Mouse (Mus musculus): Measurements from ENCODE around the gene Casp7. TPM values are rescaled to one million over a fixed set of nuclear protein-coding genes. Genes with fewer than 3 reads are reported as not detected.
A peak's percentile ranks its signal among the peaks of the same experiment; 100 is the strongest.

Casp7 gene
- polyA plus RNA-seq, 1 experiment: 12.4 TPM

DNA sequence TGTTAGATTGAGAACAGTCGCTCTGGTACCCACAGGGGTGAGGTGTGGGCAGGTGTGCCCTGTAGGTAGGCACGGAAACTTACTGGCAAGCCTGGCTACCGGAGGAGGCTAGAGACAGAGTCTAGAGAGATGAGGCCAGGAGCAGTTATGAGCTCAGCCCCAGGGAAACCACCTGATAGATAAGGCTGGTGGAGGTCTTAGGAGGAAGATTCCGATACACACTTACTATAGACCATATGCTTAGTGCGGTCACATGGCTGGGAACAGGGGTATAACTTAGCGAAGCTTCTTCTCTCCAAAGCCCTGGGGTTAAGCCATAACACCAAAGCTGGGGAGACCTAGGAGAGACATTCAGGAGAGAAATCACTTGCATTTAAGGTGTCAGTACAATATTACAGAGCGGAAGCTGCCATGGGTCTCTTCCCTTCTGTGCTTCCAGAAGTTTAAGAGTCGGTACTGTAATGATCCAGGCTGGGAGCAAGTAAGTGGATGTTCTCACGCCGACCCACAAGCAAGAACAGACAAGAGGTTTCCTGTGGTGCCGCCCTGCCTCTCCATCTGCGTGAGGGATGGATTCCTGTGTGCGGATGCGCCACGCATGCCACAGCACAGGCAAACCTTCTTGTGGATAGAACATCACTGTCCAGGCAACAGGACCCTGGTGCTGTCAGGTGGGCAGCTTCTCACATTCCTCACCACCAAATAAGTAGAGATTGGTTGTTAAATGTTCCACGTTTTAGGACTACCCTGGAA, 1.6 kb upstream of the Casp7 start:
- WGBS: 85% methylated on average over 16 of the region's 16 CpGs
- H3K36me3 ChIP-seq (ENCODE audit: control insufficient read depth, insufficient read depth, low read length): no peaks in the 10 kb centered on the region
- no peak overlapping the region for H3K4me3 ChIP-seq (ENCODE audit: insufficient read depth, low read depth, low read length)
- no peaks in the 10 kb centered on the region for H3K27me3 ChIP-seq (replicated peaks; ENCODE audit: control insufficient read depth, insufficient read depth, low read length)
- TF ChIP-seq CTCF (conservative IDR thresholded peaks at IDR 0.05; ENCODE audit: insufficient read depth, insufficient read length, low read depth, low read length) (no peak), POLR2A (IDR thresholded peaks at IDR 0.05; ENCODE audit: low read depth, low read length) (no peak)
- no peak for DNase-seq
- no peak overlapping the region for H3K27ac ChIP-seq (ENCODE audit: insufficient read depth, low read depth, low read length)
- peaks cover 7% of the 10 kb centered on the region; the same call in 1 of the 2 replicates for H3K4me1 ChIP-seq (ENCODE audit: control insufficient read depth, insufficient read depth, low read length)

- 48% methylated on average over 12 of the region's 12 CpGs for WGBS
- Histone ChIP-seq H3K27me3 (replicated peaks; ENCODE audit: control insufficient read depth, insufficient read depth, low read length) (no peaks in the 10 kb centered on the region), H3K36me3 (ENCODE audit: control insufficient read depth, insufficient read depth, low read length) (no peaks in the 10 kb centered on the region), H3K4me3 (ENCODE audit: insufficient read depth, low read depth, low read length) (peak overlapping the region; percentile 60), H3K4me1 (ENCODE audit: control insufficient read depth, insufficient read depth, low read length) (peaks cover 7% of the 10 kb centered on the region; the same call in 1 of the 2 replicates), H3K27ac (ENCODE audit: insufficient read depth, low read depth, low read length) (no peak overlapping the region)
- TF ChIP-seq CTCF (conservative IDR thresholded peaks at IDR 0.05; ENCODE audit: insufficient read depth, insufficient read length, low read depth, low read length) (no peak), POLR2A (IDR thresholded peaks at IDR 0.05; ENCODE audit: low read depth, low read length) (no peak)
- no peak for DNase-seq
These were observed 702 bp upstream of the Casp7 start for GRCm38 (mm10) chr19:56396227-56396626.

- DNase-seq: no peak
These were observed 966 bp downstream of the Casp7 start for GRCm38 (mm10) chr19:56397663-56398527.

DNA sequence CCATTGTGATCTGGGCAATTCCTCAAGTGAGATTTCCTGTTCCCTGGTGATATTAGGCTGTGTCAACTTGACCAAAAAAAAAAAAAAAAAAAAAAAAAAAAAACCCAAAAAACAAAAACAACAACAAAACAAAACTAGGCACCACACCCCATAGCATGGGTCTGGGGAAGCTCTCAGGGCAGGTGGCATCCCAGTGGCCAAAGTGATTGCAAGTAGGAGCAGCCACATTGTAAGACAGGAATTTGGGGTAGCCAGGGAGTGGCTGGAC, 1.5 kb downstream of the Casp7 start:
- Histone ChIP-seq H3K27ac (ENCODE audit: insufficient read depth, low read depth, low read length) (no peak overlapping the region), H3K36me3 (ENCODE audit: control insufficient read depth, insufficient read depth, low read length) (no peaks in the 10 kb centered on the region), H3K4me1 (ENCODE audit: control insufficient read depth, insufficient read depth, low read length) (peaks cover 7% of the 10 kb centered on the region; the same call in 1 of the 2 replicates), H3K4me3 (ENCODE audit: insufficient read depth, low read depth, low read length) (no peak overlapping the region), H3K27me3 (replicated peaks; ENCODE audit: control insufficient read depth, insufficient read depth, low read length) (no peaks in the 10 kb centered on the region)
- DNase-seq: no peak
- no peak for TF ChIP-seq CTCF (conservative IDR thresholded peaks at IDR 0.05; ENCODE audit: insufficient read depth, insufficient read length, low read depth, low read length)
- TF ChIP-seq POLR2A (IDR thresholded peaks at IDR 0.05; ENCODE audit: low read depth, low read length): no peak

More at GRCm38 (mm10) chr19:56397663-56398527, 966 bp downstream of the Casp7 start:
- Histone ChIP-seq H3K27ac (ENCODE audit: insufficient read depth, low read depth, low read length) (peak overlapping the region; percentile 48), H3K27me3 (replicated peaks; ENCODE audit: control insufficient read depth, insufficient read depth, low read length) (no peaks in the 10 kb centered on the region), H3K36me3 (ENCODE audit: control insufficient read depth, insufficient read depth, low read length) (no peaks in the 10 kb centered on the region), H3K4me1 (ENCODE audit: control insufficient read depth, insufficient read depth, low read length) (peaks cover 7% of the 10 kb centered on the region; the same call in 1 of the 2 replicates), H3K4me3 (ENCODE audit: insufficient read depth, low read depth, low read length) (peak overlapping the region; percentile 60)
- 30% methylated on average over 11 of the region's 11 CpGs for WGBS
- TF ChIP-seq CTCF (conservative IDR thresholded peaks at IDR 0.05; ENCODE audit: insufficient read depth, insufficient read length, low read depth, low read length) (no peak), POLR2A (IDR thresholded peaks at IDR 0.05; ENCODE audit: low read depth, low read length) (no peak)

DNA sequence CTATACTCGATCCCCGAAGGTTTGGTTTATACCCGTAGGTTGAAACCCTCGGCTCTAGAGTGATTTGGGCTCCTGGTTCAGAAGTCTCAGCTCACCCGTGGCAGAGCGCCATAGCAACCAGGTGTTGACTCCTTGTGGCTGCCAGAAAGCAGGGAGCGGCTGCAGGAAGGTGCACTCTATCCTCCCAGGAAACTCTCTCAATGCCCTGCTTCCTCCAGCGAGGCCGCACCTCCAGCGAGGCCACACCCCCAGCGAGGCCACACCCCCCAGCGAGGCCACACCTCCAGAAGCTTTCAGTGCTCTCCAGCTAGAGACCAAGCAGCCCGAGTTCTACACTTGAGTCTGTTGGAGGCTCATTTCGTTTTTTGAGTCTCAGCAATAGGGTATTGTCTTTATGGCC, 3.3 kb downstream of the Casp7 start:
- DNase-seq: peak; percentile 89
- no peak for TF ChIP-seq CTCF (conservative IDR thresholded peaks at IDR 0.05; ENCODE audit: insufficient read depth, insufficient read length, low read depth, low read length)
- no peak for TF ChIP-seq POLR2A (IDR thresholded peaks at IDR 0.05; ENCODE audit: low read depth, low read length)
- Histone ChIP-seq H3K27ac (ENCODE audit: insufficient read depth, low read depth, low read length) (no peak overlapping the region), H3K27me3 (replicated peaks; ENCODE audit: control insufficient read depth, insufficient read depth, low read length) (no peaks in the 10 kb centered on the region), H3K4me3 (ENCODE audit: insufficient read depth, low read depth, low read length) (no peak overlapping the region), H3K36me3 (ENCODE audit: control insufficient read depth, insufficient read depth, low read length) (no peaks in the 10 kb centered on the region), H3K4me1 (ENCODE audit: control insufficient read depth, insufficient read depth, low read length) (peaks cover 7% of the 10 kb centered on the region; the same call in 1 of the 2 replicates)
- WGBS: 45% methylated on average over 14 of the region's 14 CpGs

- TF ChIP-seq POLR2A (IDR thresholded peaks at IDR 0.05; ENCODE audit: low read depth, low read length): no peak
- TF ChIP-seq CTCF (conservative IDR thresholded peaks at IDR 0.05; ENCODE audit: insufficient read depth, insufficient read length, low read depth, low read length): no peak
- Histone ChIP-seq H3K4me1 (ENCODE audit: control insufficient read depth, insufficient read depth, low read length) (0 out of 2 replicates have a peak, but pooled peaks cover 4% of the 10 kb centered on the region), H3K27me3 (replicated peaks; ENCODE audit: control insufficient read depth, insufficient read depth, low read length) (no peaks in the 10 kb centered on the region), H3K27ac (ENCODE audit: insufficient read depth, low read depth, low read length) (no peak overlapping the region), H3K4me3 (ENCODE audit: insufficient read depth, low read depth, low read length) (no peak overlapping the region), H3K36me3 (ENCODE audit: control insufficient read depth, insufficient read depth, low read length) (no peaks in the 10 kb centered on the region; the same call in 1 of the 2 replicates)
- no peak for DNase-seq
- WGBS: 81% methylated on average over 6 of the region's 6 CpGs
These were observed 4.9 kb downstream of the Casp7 start for GRCm38 (mm10) chr19:56401864-56402263.

GRCm38 (mm10) chr19:56405824-56406223, 8.9 kb downstream of the Casp7 start:
- 96% methylated on average over 4 of the region's 4 CpGs for WGBS
- H3K4me3 ChIP-seq (ENCODE audit: insufficient read depth, low read depth, low read length): no peak overlapping the region
- H3K27ac ChIP-seq (ENCODE audit: insufficient read depth, low read depth, low read length): no peak overlapping the region
- DNase-seq: no peak
- no peaks in the 10 kb centered on the region for H3K4me1 ChIP-seq (ENCODE audit: control insufficient read depth, insufficient read depth, low read length)
- TF ChIP-seq CTCF (conservative IDR thresholded peaks at IDR 0.05; ENCODE audit: insufficient read depth, insufficient read length, low read depth, low read length) (no peak), POLR2A (IDR thresholded peaks at IDR 0.05; ENCODE audit: low read depth, low read length) (no peak)
- no peaks in the 10 kb centered on the region for H3K27me3 ChIP-seq (replicated peaks; ENCODE audit: control insufficient read depth, insufficient read depth, low read length)
- peaks cover 3% of the 10 kb centered on the region for H3K36me3 ChIP-seq (ENCODE audit: control insufficient read depth, insufficient read depth, low read length)
